Mouse (Mus musculus) small intestine, adult 2 months (tissue): ENCODE data around the gene Mcpt2.

Experiments used
- CTCF ChIP-seq: fragments of 200-500 bp; IDR thresholded peaks from 2 replicates; pipeline ENCODE4 v1.5.1; 2012; ENCODE audit warnings: low read depth, mild to moderate bottlenecking, control low read depth, inconsistent platforms, low read length, moderate library complexity, mixed read lengths; ENCODE audit not compliant: insufficient replicate concordance, insufficient read length; ENCODE audit errors: extremely low read depth
- POLR2A ChIP-seq: fragments of 200-500 bp; IDR thresholded peaks from 2 replicates; pipeline ENCODE4 v1.6.1; 2012; ENCODE audit warnings: low read depth, mild to moderate bottlenecking, control low read depth, inconsistent platforms, low read length, moderate library complexity

- TF ChIP-seq POLR2A: no peak
- no peak for TF ChIP-seq CTCF
Measured at GRCm38 (mm10) chr14:56093353-56093752, 51.5 kb downstream of the Mcpt2 start.
